Mouse (Mus musculus) heart, embryonic 14.5 days (tissue): ENCODE measurements around the gene Ctnnbip1. TPM values are rescaled to one million over a fixed set of nuclear protein-coding genes. Genes with fewer than 3 reads are reported as not detected.

ENCODE experiments used
- ATAC-seq: fragments of 200-750 bp; cut with Nextera tagmentation; 2 replicates; pipeline ENCODE4 v1.8.0; 2017; ENCODE audit warnings: low read depth, moderate TSS enrichment; ENCODE audit not compliant: insufficient number of reproducible peaks, insufficient read depth, low FRiP score
- H3K27ac ChIP-seq, 2 experiments: fragments of 200-500 bp in 1 of 2; fragments of 300-500 bp in 1 of 2; sonication (generic) in 1 of 2; replicated peaks in 1 of 2; 2 replicates each; pipeline ENCODE4 v1.5.1; 2012 to 2014; ENCODE audit warnings: low read depth in 2 of 2, low read length in 2 of 2, control low read depth in 1 of 2, mild to moderate bottlenecking in 1 of 2, mixed read lengths in 1 of 2; ENCODE audit not compliant: control insufficient read depth in 1 of 2, insufficient read depth in 1 of 2
- H3K27me3 ChIP-seq: fragments of 300-500 bp; sonication (generic); 2 replicates; pipeline ENCODE4 v1.6.1; 2014; ENCODE audit warnings: mild to moderate bottlenecking, low read length, control low read depth; ENCODE audit not compliant: control insufficient read depth, insufficient read depth
- H3K36me3 ChIP-seq: fragments of 300-500 bp; sonication (generic); 2 replicates; pipeline ENCODE4 v1.6.1; 2014; ENCODE audit warnings: mild to moderate bottlenecking, control low read depth, low read length, mixed read lengths; ENCODE audit not compliant: control insufficient read depth, insufficient read depth
- H3K4me1 ChIP-seq, 2 experiments: fragments of 200-500 bp in 1 of 2; fragments of 300-500 bp in 1 of 2; sonication (generic) in 1 of 2; 2 replicates each; pipeline ENCODE4 v1.6.1; 2012 to 2014; ENCODE audit warnings: low read length in 2 of 2, control low read depth in 1 of 2, mixed read lengths in 1 of 2; ENCODE audit not compliant: control insufficient read depth in 2 of 2, insufficient read depth in 2 of 2
- H3K4me2 ChIP-seq: fragments of 300-500 bp; sonication (generic); 2 replicates; pipeline ENCODE4 v1.6.1; 2014; ENCODE audit warnings: mild to moderate bottlenecking, low read length
- H3K4me3 ChIP-seq, 2 experiments: fragments of 200-500 bp in 1 of 2; fragments of 300-500 bp in 1 of 2; sonication (generic) in 1 of 2; 2 replicates each; pipeline ENCODE4 v1.5.1; 2012 to 2014; ENCODE audit warnings: low read length in 2 of 2, mild to moderate bottlenecking in 2 of 2, control low read depth in 1 of 2, low read depth in 1 of 2, moderate library complexity in 1 of 2; ENCODE audit not compliant: control insufficient read depth in 1 of 2, insufficient read depth in 1 of 2
- H3K9ac ChIP-seq: fragments of 300-500 bp; sonication (generic); 2 replicates; pipeline ENCODE4 v1.6.1; 2014; ENCODE audit warnings: mild to moderate bottlenecking, low read length
- H3K9me3 ChIP-seq: fragments of 300-500 bp; sonication (generic); 2 replicates; pipeline ENCODE4 v1.6.1; 2016; ENCODE audit warnings: low read length, control low read depth; ENCODE audit not compliant: control insufficient read depth
- WGBS: fragments of 180-500 bp; shearing (Covaris S2); extraction: QIAGEN DNeasy Blood & Tissue Kit; methylation state at CpG from one replicate; pipeline ENCODE4 v1.1.7; 2014; 5-methylcytosine and 5-hydroxymethylcytosine counted together
- polyA plus RNA-seq: library from polyadenylated mRNA; unstranded; fragments of >200 nt; fragmentation: Nextera tagmentation; extraction: Ambion mirVana; gene quantifications from 2 replicates; pipeline ENCODE4 v1.2.1, GENCODE M21; 2014

The Ctnnbip1 gene
- polyA plus RNA-seq, 1 experiment from 2014 or later: 43.1 TPM

GRCm38 (mm10) chr4:149521258-149521657 is 3.2 kb downstream of the Ctnnbip1 start:
- Histone ChIP-seq H3K27ac (no peak overlapping the region), H3K9me3 (no peaks in the 10 kb centered on the region), H3K27me3 (no peaks in the 10 kb centered on the region), H3K9ac (no peak overlapping the region), H3K36me3 (no peaks in the 10 kb centered on the region), H3K4me2 (no peak overlapping the region), H3K4me3 (no peak overlapping the region), H3K4me1 (peaks cover 27 to 41% of the 10 kb centered on the region in 2 experiments)
- no peak for ATAC-seq
- WGBS: 65% methylated on average over 10 of the region's 10 CpGs

- Histone ChIP-seq H3K4me3 (no peak overlapping the region), H3K9me3 (no peaks in the 10 kb centered on the region), H3K4me1 (peaks cover 31 to 47% of the 10 kb centered on the region in 2 experiments), H3K4me2 (no peak overlapping the region), H3K27me3 (no peaks in the 10 kb centered on the region), H3K27ac (no peak overlapping the region), H3K36me3 (no peaks in the 10 kb centered on the region), H3K9ac (no peak overlapping the region)
- no peak for ATAC-seq
- WGBS: 80% methylated on average over 6 of the region's 6 CpGs
Measured at GRCm38 (mm10) chr4:149523961-149524360, 5.9 kb downstream of the Ctnnbip1 start.

GRCm38 (mm10) chr4:149525170-149525569 is 7.1 kb downstream of the Ctnnbip1 start:
- Histone ChIP-seq H3K36me3 (no peaks in the 10 kb centered on the region), H3K4me3 (no peak overlapping the region), H3K27ac (peak overlapping the region; percentile 10 to 51; a peak in 2 of 4 replicates), H3K4me1 (peaks cover 40 to 57% of the 10 kb centered on the region in 2 experiments), H3K9me3 (no peaks in the 10 kb centered on the region), H3K27me3 (no peaks in the 10 kb centered on the region), H3K4me2 (no peak overlapping the region), H3K9ac (peak overlapping the region; percentile 44)
- no peak for ATAC-seq
- 80% methylated on average over 4 of the region's 4 CpGs for WGBS

GRCm38 (mm10) chr4:149525811-149526210 is 7.8 kb downstream of the Ctnnbip1 start:
- Histone ChIP-seq H3K4me2 (no peak overlapping the region), H3K9ac (no peak overlapping the region), H3K27me3 (no peaks in the 10 kb centered on the region), H3K4me3 (no peak overlapping the region), H3K9me3 (no peaks in the 10 kb centered on the region), H3K27ac (peak overlapping the region in 1 of 2 experiments; percentile 6; a peak in 1 of 4 replicates), H3K4me1 (peaks cover 40 to 60% of the 10 kb centered on the region in 2 experiments), H3K36me3 (no peaks in the 10 kb centered on the region)
- WGBS: 86% methylated on average over 5 of the region's 6 CpGs
- no peak for ATAC-seq

GRCm38 (mm10) chr4:149526330-149526729 is 8.3 kb downstream of the Ctnnbip1 start:
- no peak for ATAC-seq
- no peaks in the 10 kb centered on the region for H3K9me3 ChIP-seq
- H3K4me3 ChIP-seq: no peak overlapping the region
- no peaks in the 10 kb centered on the region for H3K36me3 ChIP-seq
- WGBS: 47% methylated on average over 7 of the region's 7 CpGs
- no peaks in the 10 kb centered on the region for H3K27me3 ChIP-seq
- H3K27ac ChIP-seq: peak overlapping the region in 1 of 2 experiments; percentile 6; a peak in 1 of 4 replicates
- H3K9ac ChIP-seq: 0 out of 2 replicates have a peak overlapping the region, but pooled peaks have one; percentile 5
- peaks cover 40 to 56% of the 10 kb centered on the region in 2 experiments for H3K4me1 ChIP-seq
- H3K4me2 ChIP-seq: no peak overlapping the region

- Histone ChIP-seq H3K27ac (peak overlapping the region in 1 of 2 experiments; percentile 49; a peak in 3 of 4 replicates), H3K4me2 (no peak overlapping the region), H3K9ac (0 out of 2 replicates have a peak overlapping the region, but pooled peaks have one; percentile 4), H3K27me3 (no peaks in the 10 kb centered on the region), H3K9me3 (no peaks in the 10 kb centered on the region), H3K4me1 (peaks cover 38 to 51% of the 10 kb centered on the region in 2 experiments), H3K4me3 (no peak overlapping the region), H3K36me3 (no peaks in the 10 kb centered on the region)
- 0 out of 2 replicates have a peak, but pooled peaks have one; percentile 16 for ATAC-seq
- 63% methylated on average over 15 of the region's 15 CpGs for WGBS
Measured at GRCm38 (mm10) chr4:149527621-149528354, 9.8 kb downstream of the Ctnnbip1 start.

GRCm38 (mm10) chr4:149529691-149530090 is 11.7 kb downstream of the Ctnnbip1 start:
- Histone ChIP-seq H3K27me3 (no peaks in the 10 kb centered on the region), H3K9me3 (no peaks in the 10 kb centered on the region), H3K27ac (peak overlapping the region; percentile 31 to 62), H3K9ac (no peak overlapping the region), H3K36me3 (no peaks in the 10 kb centered on the region), H3K4me2 (no peak overlapping the region), H3K4me3 (no peak overlapping the region), H3K4me1 (peaks cover 30 to 32% of the 10 kb centered on the region in 2 experiments)
- WGBS: 28% methylated on average over 6 of the region's 6 CpGs
- ATAC-seq: no peak
